Mouse (Mus musculus) olfactory bulb, adult 2 months (tissue): ENCODE results near the gene Kif19a.

Experiments used
- CTCF ChIP-seq: fragments of 200-500 bp; IDR thresholded peaks from 2 replicates; pipeline ENCODE4 v1.5.1; 2012; ENCODE audit warnings: low read depth, mild to moderate bottlenecking, low read length, moderate library complexity; ENCODE audit not compliant: insufficient read depth
- POLR2A ChIP-seq: fragments of 200-500 bp; IDR thresholded peaks from 2 replicates; pipeline ENCODE4 v1.6.1; 2012; ENCODE audit warnings: mild to moderate bottlenecking, low read depth, low read length, moderate library complexity; ENCODE audit not compliant: insufficient read depth

- no peak for TF ChIP-seq POLR2A
- TF ChIP-seq CTCF, result no peak
Measured at GRCm38 (mm10) chr11:114823199-114823725, 58.1 kb downstream of the Kif19a start.
